Mouse (Mus musculus) right cerebral cortex, adult 2 months (tissue): Measurements from ENCODE around the gene Cpa4.

ENCODE experiments used
- DNase-seq, 2 experiments: peaks; one replicate each; pipeline ENCODE4 v3.0.0; 2021 to 2022; ENCODE audit warnings: low spot score in 2 of 2

Cpa4 gene

DNA sequence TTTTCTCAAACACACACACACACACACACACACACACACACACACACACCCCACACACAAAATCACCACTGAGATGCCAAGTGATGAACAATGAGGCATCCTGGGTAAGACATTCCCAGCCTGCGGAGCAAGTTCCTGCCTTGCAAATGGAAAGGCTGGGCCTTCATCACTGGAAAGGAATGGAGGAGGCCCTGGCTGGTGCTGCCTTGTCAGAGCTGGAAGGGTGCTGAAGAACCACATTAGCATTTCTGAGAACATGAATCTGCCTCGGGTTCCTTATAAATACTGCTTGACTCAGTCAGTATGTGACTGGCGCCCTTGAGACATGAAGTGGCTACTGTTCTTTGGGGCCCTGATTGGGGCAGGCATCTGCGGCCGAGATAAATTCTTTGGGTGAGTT is at the start of gene Cpa4:
Gene Cpa4 (plus strand): TSS at position 301 of the 400 bp plus-strand sequence.
- DNase-seq: no peak

DNA sequence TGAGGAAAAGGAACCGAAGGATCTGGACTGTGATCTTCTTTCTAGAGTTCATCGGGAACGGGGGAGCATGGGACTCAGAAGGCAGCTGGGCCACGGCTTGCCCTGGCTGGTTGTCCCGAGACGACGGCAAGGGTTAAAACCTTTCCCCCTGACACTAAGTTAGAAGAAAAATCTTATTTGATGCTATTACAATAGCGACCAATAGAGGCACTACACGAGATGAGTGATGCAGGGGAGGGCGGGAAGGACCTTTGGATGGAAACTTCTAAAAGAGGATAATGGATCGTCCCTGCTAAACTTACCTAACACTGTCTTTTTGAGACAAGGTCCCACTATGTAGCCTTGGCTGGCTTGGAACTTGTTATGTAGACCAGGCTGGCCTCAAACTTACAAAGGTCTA is 47.8 kb upstream of the Cpa4 start:
- no peak for DNase-seq

- no peak for DNase-seq
Observed at GRCm38 (mm10) chr6:30525456-30526332, 42.5 kb upstream of the Cpa4 start.

GRCm38 (mm10) chr6:30526586-30527515 is 41.3 kb upstream of the Cpa4 start:
- DNase-seq: no peak

- peak; percentile 36 to 44 for DNase-seq
Observed at GRCm38 (mm10) chr6:30528800-30529199, 39.4 kb upstream of the Cpa4 start.

DNA sequence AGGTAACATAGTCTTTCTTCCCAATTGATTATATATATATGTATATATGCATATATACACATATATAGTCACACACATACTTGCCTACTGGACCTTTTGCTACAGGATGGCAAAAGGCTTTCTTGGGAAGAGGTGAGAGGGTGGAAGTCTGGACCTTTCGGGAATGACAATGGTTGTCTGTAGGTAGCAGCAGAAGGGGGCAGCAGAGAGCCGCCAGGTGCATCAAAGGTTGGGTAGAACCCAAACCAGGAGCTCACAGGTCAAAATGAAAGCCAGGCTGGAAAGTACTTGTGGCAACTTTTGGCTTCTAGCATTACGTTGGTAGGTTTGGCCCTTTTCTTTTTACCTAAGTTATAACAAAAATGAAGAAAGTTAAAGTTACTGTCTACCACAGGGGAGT is 32.8 kb upstream of the Cpa4 start:
- DNase-seq: peak in 1 of 2 experiments; percentile 28

DNA sequence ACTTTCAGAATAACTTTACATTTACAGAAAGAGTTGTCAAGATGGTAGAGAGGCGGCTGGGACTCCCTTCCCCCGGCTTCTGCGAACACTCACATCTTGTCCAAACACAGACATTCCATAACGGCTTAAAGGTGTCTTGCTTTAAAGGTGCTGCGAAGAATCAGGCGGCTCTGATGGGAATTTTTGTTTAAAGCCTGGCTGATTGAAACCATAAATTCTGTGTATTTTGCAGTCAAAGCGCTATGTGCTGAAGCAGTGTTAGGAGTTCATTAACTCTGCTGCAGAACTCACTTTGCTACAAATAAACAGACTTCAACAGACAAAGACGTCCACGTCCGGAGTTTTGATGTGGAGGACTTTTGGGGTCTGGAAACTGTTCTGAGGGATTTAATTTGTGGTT is 29.9 kb upstream of the Cpa4 start:
- DNase-seq: no peak

- DNase-seq: no peak
Observed at GRCm38 (mm10) chr6:30538800-30539199, 29.4 kb upstream of the Cpa4 start.

- no peak for DNase-seq
Observed at GRCm38 (mm10) chr6:30541009-30541799, 27.0 kb upstream of the Cpa4 start, which contains the start of gene Cpa2. Gene Cpa2 (plus strand): TSS chr6:30541582.

DNA sequence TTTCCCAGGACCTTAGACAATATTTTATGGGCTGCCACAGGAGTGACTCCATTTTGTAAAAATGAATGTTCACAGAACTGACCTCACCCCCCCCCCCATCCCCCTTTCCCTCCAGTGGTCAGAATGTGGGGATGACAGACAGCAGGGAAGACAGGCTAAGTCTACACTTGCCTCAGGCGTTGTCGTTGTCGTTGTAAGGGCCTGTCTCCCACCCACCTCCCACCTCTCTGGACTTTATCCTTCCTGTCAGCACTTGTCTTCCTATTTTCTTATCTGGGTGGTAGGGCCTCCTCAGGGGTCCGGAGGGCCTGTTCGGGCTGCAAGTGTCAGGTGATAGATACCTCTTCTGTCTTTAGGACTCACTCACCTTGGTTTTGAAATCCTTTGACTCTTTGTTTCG is 25.9 kb upstream of the Cpa4 start:
- no peak for DNase-seq

DNA sequence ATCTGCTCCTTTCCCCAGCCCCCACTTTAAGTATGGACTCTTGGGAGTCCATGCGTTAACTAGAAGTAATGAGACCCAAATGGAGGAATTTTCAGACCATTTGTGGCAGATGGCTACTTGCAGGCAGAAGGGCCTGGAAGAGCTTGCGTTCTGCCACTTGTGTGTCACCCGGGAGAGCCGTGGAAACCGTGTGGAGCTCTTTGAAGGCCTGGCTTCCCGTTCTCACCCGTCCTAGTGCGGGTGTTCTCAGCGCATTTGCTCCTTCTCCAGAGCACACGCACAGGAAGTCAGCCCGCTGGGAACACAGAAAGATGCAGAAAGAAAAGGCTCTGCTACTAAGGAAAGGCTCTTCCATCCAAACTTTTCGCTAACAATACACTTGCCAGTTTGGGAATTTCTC is 25.1 kb upstream of the Cpa4 start:
- no peak for DNase-seq

- no peak for DNase-seq
Observed at GRCm38 (mm10) chr6:30543851-30544250, 24.3 kb upstream of the Cpa4 start.

- peak; percentile 43 to 47 for DNase-seq
Observed at GRCm38 (mm10) chr6:30545689-30546088, 22.5 kb upstream of the Cpa4 start.

DNA sequence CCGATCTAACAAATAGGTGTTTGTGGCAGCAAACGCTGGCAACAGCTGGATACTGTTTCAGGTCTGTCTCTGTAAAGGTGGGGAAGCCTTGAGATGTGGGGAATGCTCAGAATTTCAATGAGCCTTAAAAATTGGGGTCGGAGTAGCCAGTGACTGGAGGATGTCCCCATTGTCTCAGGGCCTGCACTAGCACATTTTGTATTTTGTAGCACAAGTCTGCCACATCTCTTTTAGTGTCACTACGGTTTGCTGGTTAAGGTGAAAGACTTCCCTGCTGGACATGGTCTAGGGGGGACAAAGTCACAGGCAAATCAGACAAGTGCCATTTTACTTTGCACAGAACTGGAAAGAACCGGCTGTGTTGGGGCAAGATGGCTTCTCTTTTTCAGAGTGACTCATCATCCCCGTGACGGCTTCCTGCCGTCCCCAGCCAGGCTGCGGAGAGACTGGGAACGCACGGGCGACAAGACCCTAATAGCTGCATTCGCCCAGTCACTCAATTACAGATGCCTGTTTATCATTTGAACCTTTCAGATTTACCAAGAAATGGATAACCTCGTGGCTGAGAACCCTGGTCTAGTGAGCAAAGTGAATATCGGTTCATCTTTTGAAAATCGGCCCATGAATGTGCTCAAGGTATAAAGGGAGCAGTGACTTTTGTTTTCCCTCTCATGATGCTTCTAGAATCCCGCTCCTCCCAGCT is 21.4 kb upstream of the Cpa4 start:
- DNase-seq: peak; percentile 41 to 43

DNA sequence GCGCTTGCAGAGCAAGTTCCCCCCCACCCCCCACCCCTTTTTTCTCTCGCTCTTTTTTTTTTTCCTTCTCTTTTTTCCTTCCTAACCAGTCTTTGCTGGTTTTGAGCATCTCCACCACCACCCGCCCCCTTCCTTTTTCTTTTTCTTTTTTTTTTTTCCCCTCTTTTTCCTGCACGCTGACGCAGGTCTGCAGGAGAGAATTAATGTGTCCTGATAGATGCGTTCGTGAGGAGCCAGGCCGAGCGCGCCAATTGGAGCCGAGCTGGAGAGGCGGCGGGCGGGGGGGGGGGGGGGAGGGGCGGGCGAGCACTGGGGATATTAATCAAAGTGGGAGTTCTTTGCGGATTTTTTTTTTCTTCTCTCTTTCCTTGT is 20.9 kb upstream of the Cpa4 start:
- no peak for DNase-seq

DNA sequence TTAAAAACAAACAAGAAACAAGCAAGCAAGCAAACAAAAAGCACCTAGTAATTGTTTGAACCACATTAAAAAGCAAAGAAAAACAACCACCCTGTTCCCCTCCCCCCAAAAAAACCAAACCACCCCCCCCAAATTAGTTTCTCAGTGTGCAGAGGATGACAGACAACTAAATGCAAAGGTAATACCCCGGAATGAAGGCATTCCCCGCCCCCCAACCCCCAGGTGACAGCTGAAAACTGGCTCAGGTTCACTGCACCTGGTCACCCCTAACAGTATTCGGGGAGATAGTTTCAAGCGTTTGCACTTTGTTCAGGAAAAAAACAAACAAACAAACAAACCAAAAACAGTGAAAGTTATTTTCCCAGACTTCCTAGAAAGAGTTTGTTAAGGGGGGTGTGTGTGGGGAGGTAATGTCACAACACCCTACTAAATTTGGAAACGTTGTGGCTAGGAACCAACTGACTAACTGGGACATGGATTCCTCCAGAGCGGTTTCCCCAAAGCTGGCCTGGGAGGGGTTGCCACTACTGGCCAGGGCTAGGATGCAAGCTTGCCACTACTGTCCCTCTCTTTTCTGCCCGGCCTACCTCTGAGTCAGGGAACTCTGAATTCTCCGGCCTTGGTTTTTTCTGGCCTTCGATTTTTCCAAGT is 20.4 kb upstream of the Cpa4 start:
- DNase-seq: no peak

DNA sequence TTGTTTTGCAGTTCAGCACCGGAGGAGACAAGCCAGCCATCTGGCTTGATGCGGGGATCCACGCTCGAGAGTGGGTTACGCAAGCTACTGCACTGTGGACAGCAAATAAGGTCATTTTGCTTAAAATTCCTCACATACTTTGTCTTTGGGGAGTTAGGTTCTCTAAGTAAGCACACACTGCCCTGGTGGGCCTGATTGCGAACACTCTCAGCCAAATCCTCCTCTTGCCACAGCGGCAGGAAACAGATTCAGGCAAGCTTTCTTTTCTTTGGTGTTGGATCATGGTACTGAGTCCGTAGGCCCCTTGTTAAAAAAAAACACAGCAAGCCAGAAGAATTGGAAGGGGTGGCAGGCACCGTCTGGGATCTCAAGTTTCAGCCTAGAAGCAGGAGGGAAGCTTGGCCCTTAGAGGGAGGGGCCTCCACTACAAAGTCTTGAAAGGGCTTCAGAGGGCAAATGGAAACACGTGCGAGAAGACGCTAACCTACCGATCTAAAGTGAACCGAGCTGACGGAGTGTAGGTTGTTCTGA is 18.9 kb upstream of the Cpa4 start:
- peak in 1 of 2 experiments; percentile 22 for DNase-seq

DNA sequence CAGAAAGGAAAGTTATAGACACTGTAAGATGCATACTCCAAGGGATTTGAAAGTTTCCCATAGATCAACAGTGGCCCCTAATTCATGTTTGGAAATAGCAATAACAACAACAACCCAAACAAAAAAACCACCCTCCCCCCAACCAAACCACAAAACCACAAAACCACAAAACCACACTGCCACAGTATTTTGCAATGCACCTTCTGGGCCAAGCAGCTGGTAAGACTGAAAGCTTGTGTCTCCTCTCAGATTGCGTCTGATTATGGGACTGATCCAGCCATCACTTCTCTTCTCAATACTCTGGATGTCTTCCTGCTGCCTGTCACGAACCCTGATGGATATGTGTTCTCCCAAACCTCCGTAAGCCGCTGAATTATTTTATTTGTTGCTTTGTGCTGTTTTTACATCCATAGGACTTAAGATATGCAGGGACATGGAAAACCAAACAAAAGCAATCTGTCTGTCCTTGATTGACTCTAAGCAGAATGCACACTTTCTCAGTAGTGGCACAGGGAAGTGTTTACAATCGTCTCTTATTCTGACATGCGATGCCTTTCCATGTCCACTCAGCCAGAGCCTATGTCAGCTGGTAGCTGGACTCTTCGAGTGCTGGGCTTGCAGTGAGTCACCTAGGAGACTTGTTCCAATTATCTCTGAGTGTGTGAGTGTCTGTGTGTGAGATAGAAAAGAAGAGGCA is 17.5 kb upstream of the Cpa4 start:
- no peak for DNase-seq

DNA sequence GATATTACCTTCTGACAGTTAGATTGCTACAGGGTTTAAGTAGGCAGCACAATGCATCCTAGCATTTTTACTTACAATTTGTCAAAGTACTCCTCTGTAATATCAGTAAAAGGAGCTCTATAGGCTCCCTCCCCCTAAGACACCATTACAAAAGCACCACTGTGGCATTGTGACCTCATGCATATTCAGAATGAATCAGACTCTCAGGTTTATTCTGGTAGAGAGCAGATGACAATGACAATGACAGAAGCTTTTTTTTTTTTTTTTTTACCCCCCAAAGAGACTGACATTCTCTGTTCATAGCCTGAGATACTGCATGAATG is 17.0 kb upstream of the Cpa4 start:
- DNase-seq: no peak
